Mouse (Mus musculus) cortical plate, adult 2 months (tissue): ENCODE data around the gene C1ql3. TPM values are rescaled to one million over a fixed set of nuclear protein-coding genes. Genes with fewer than 3 reads are reported as not detected.

Source experiments
- H3K27ac ChIP-seq: fragments of 200-500 bp; 2 replicates; pipeline ENCODE4 v1.5.1; 2012; ENCODE audit warnings: low read length, control low read depth, inconsistent platforms; ENCODE audit not compliant: insufficient read depth
- H3K4me1 ChIP-seq: fragments of 200-500 bp; 2 replicates; pipeline ENCODE4 v1.6.1; 2011; ENCODE audit warnings: low read length; ENCODE audit not compliant: control insufficient read depth, insufficient read depth
- H3K4me3 ChIP-seq: fragments of 200-500 bp; 2 replicates; pipeline ENCODE4 v1.5.1; 2011; ENCODE audit warnings: mild to moderate bottlenecking, low read length, control low read depth; ENCODE audit not compliant: insufficient read depth
- CTCF ChIP-seq: fragments of 200-500 bp; IDR thresholded peaks from 2 replicates; pipeline ENCODE4 v1.5.1; 2011; ENCODE audit warnings: mild to moderate bottlenecking, control low read depth, low read length; ENCODE audit not compliant: insufficient read depth; ENCODE audit errors: extremely low read depth
- POLR2A ChIP-seq: fragments of 200-500 bp; IDR thresholded peaks from 2 replicates; pipeline ENCODE4 v1.6.1; 2011; ENCODE audit warnings: mild to moderate bottlenecking, low read length, control low read depth; ENCODE audit not compliant: insufficient read depth; ENCODE audit errors: extremely low read depth
- polyA plus RNA-seq: library from polyadenylated mRNA; depleted of rRNA; stranded (reverse); fragments of >200 nt; gene quantifications from 2 replicates; pipeline ENCODE4 v1.2.3, GENCODE M21; 2012

C1ql3 gene
- polyA plus RNA-seq, 1 experiment, result 38.3 TPM

- Histone ChIP-seq H3K4me1 (no peaks in the 10 kb centered on the region; the same call in 1 of the 2 replicates), H3K27ac (peak overlapping the region; percentile 90), H3K4me3 (peak overlapping the region; percentile 98)
- TF ChIP-seq CTCF (no peak), POLR2A (no peak)
Observed at GRCm38 (mm10) chr2:13010460-13011341, 905 bp downstream of the C1ql3 start.

- H3K27ac ChIP-seq, result peak overlapping the region; percentile 90
- TF ChIP-seq CTCF (no peak), POLR2A (no peak)
- no peaks in the 10 kb centered on the region; the same call in 1 of the 2 replicates for H3K4me1 ChIP-seq
- peak overlapping the region; percentile 98 for H3K4me3 ChIP-seq
Observed at GRCm38 (mm10) chr2:13010030-13010459, 1.6 kb downstream of the C1ql3 start.

GRCm38 (mm10) chr2:13009261-13009972 lies 2.2 kb downstream of the C1ql3 start:
- TF ChIP-seq POLR2A, result no peak
- no peak for TF ChIP-seq CTCF
- Histone ChIP-seq H3K27ac (peak overlapping the region; percentile 90), H3K4me1 (no peaks in the 10 kb centered on the region; the same call in 1 of the 2 replicates), H3K4me3 (peak overlapping the region; percentile 98)

- TF ChIP-seq POLR2A, result no peak
- H3K4me3 ChIP-seq, result peak overlapping the region; percentile 98; the same call in 1 of the 2 replicates
- H3K27ac ChIP-seq, result no peak overlapping the region
- no peaks in the 10 kb centered on the region; the same call in 1 of the 2 replicates for H3K4me1 ChIP-seq
Observed at GRCm38 (mm10) chr2:13008433-13008832, 3.2 kb downstream of the C1ql3 start.

GRCm38 (mm10) chr2:13000026-13000425 lies 11.6 kb downstream of the C1ql3 start:
- Histone ChIP-seq H3K4me1 (no peaks in the 10 kb centered on the region; the same call in 1 of the 2 replicates), H3K27ac (no peak overlapping the region), H3K4me3 (no peak overlapping the region)
- TF ChIP-seq POLR2A (no peak), CTCF (no peak)

- Histone ChIP-seq H3K4me3 (no peak overlapping the region), H3K27ac (no peak overlapping the region), H3K4me1 (no peaks in the 10 kb centered on the region)
- TF ChIP-seq CTCF (no peak), POLR2A (no peak)
Observed at GRCm38 (mm10) chr2:12984901-12985732, 26.5 kb downstream of the C1ql3 start.

GRCm38 (mm10) chr2:12978771-12979170 lies 32.8 kb downstream of the C1ql3 start:
- Histone ChIP-seq H3K4me1 (no peaks in the 10 kb centered on the region), H3K27ac (no peak overlapping the region), H3K4me3 (no peak overlapping the region)
- TF ChIP-seq POLR2A (no peak), CTCF (no peak)

GRCm38 (mm10) chr2:12977367-12977766 lies 34.2 kb downstream of the C1ql3 start:
- no peak for TF ChIP-seq CTCF
- no peak for TF ChIP-seq POLR2A
- Histone ChIP-seq H3K4me3 (no peak overlapping the region), H3K4me1 (no peaks in the 10 kb centered on the region), H3K27ac (no peak overlapping the region)

GRCm38 (mm10) chr2:12973752-12974151 lies 37.9 kb downstream of the C1ql3 start:
- Histone ChIP-seq H3K4me1 (no peaks in the 10 kb centered on the region), H3K27ac (no peak overlapping the region), H3K4me3 (no peak overlapping the region)
- TF ChIP-seq CTCF, result no peak
- TF ChIP-seq POLR2A, result no peak
